11 mouse cellular contexts compared by ENCODE assay signal in genomic region chr3:144010558-144010957, GRCm38 (mm10).
DNase-seq lines count a peak whose midpoint lies in the region; ATAC-seq and TF ChIP-seq lines count a peak whose summit lies in the region.
"Had no signal": no experiment of that assay in that cellular context is flagged by ENCODE, and none has a peak within 500 bp of the region (broad histone marks: within the 10 kb centered on the region; RNA-seq: fewer than 3 reads in every experiment).

No protein-coding gene starts in this region.

- TF ChIP-seq CTCF in left cerebral cortex, adult 2 months (IDR thresholded peaks at IDR 0.05), result no peak

- no peaks in the 10 kb centered on the region for H3K9me3 ChIP-seq in heart, embryonic 13.5 days

- intact Hi-C loops in heart, postnatal 25 days (cut with DNase I), result no loop called here
- intact Hi-C loops in left cerebral cortex, adult 2 months (cut with DNase I), result loop anchor here (10.0 kb wide), 1 partner anchor 766 kb away; no protein-coding TSS in a partner anchor

- 21% methylated on average over 6 of the region's 6 CpGs for WGBS in heart, embryonic 13.5 days

- peaks cover 24% of the 10 kb centered on the region for H3K4me1 ChIP-seq in heart, embryonic 13.5 days

- ATAC-seq in heart, embryonic 13.5 days (ENCODE audit: extremely low read depth, insufficient number of reproducible peaks, low FRiP score, low TSS enrichment), result no peak
- ATAC-seq: liver, postnatal 0 days had no signal

- peak overlapping the region; percentile 24 for H3K4me3 ChIP-seq in heart, embryonic 13.5 days
- no peak overlapping the region for H3K4me3 ChIP-seq in left cerebral cortex, adult 2 months
- H3K4me3 ChIP-seq: erythroblast, embryonic 14.5 days; myocyte had no signal

- H3K4me2 ChIP-seq in heart, embryonic 13.5 days, result peak overlapping the region; percentile 54

- no peaks in the 10 kb centered on the region for H3K27me3 ChIP-seq in heart, embryonic 13.5 days (replicated peaks)

- no peak overlapping the region for H3K27ac ChIP-seq in heart, embryonic 13.5 days (replicated peaks)
- H3K27ac ChIP-seq in left cerebral cortex, adult 2 months, result no peak overlapping the region

- H3K9ac ChIP-seq in heart, embryonic 13.5 days, result no peak overlapping the region
- H3K9ac ChIP-seq: liver, postnatal 0 days had no signal

- H3K36me3 ChIP-seq in heart, embryonic 13.5 days, result no peaks in the 10 kb centered on the region

- DNase-seq in heart, postnatal 25 days (ENCODE audit: low spot score), result no peak
- peak; percentile 10 for DNase-seq in thymus, postnatal 4 days
- DNase-seq in thymus, postnatal 0 days (ENCODE audit: low spot score), result no peak
- DNase-seq in kidney, postnatal 10 days, result peak; percentile 15
- DNase-seq in left cerebral cortex, adult 8-10 months (ENCODE audit: low spot score in 2 of 2), result no peak
- DNase-seq in liver, result no peak
- no peak for DNase-seq in left cerebral cortex, adult 2 months (ENCODE audit: extremely low spot score in 1 of 2, low spot score in 2 of 2)
- DNase-seq: liver, postnatal 0 days had no signal

Comparison
In these comparisons a context has a peak if more than half of its experiments do, and no peak if none do; other contexts are left out.
1. DNase-seq: peak in thymus, postnatal 4 days (single experiment) and kidney, postnatal 10 days (single experiment); none in heart, postnatal 25 days (single experiment), thymus, postnatal 0 days (single experiment), left cerebral cortex, adult 8-10 months (0 of 2), liver (single experiment) and left cerebral cortex, adult 2 months (0 of 2).